Mouse (Mus musculus) forebrain, embryonic 13.5 days (tissue): ENCODE results near the gene Ptp4a2. TPM values are rescaled to one million over a fixed set of nuclear protein-coding genes. Genes with fewer than 3 reads are reported as not detected.

Source experiments
- ATAC-seq: fragments of 200-750 bp; cut with Nextera tagmentation; 2 replicates; pipeline ENCODE4 v1.8.0; 2017
- H3K27ac ChIP-seq: fragments of 300-500 bp; sonication (generic); 2 replicates; pipeline ENCODE4 v1.5.1; 2015; ENCODE audit warnings: inconsistent platforms, mild to moderate bottlenecking, moderate library complexity
- H3K27me3 ChIP-seq: fragments of 300-500 bp; sonication (generic); 2 replicates; pipeline ENCODE4 v1.6.1; 2015; ENCODE audit warnings: mild to moderate bottlenecking, inconsistent platforms
- H3K36me3 ChIP-seq: fragments of 300-500 bp; sonication (generic); 2 replicates; pipeline ENCODE4 v1.6.1; 2015; ENCODE audit warnings: mild to moderate bottlenecking, inconsistent platforms; ENCODE audit not compliant: poor library complexity, severe bottlenecking
- H3K4me1 ChIP-seq: fragments of 300-500 bp; sonication (generic); 2 replicates; pipeline ENCODE4 v1.6.1; 2015; ENCODE audit warnings: inconsistent platforms
- H3K4me2 ChIP-seq: fragments of 300-500 bp; sonication (generic); 2 replicates; pipeline ENCODE4 v1.6.1; 2015; ENCODE audit warnings: inconsistent platforms, mild to moderate bottlenecking, moderate library complexity
- H3K4me3 ChIP-seq: fragments of 300-500 bp; sonication (generic); 2 replicates; pipeline ENCODE4 v1.5.1; 2015; ENCODE audit warnings: mild to moderate bottlenecking, inconsistent platforms
- H3K9ac ChIP-seq: fragments of 300-500 bp; sonication (generic); 2 replicates; pipeline ENCODE4 v1.6.1; 2015; ENCODE audit warnings: mild to moderate bottlenecking, inconsistent platforms
- H3K9me3 ChIP-seq: fragments of 300-500 bp; sonication (generic); replicated peaks from 2 replicates; pipeline ENCODE4 v1.6.1; 2016; ENCODE audit warnings: inconsistent platforms
- WGBS: fragments of 180-500 bp; shearing (Covaris S2); methylation state at CpG from one replicate; pipeline ENCODE4 v1.1.7; 2015; 5-methylcytosine and 5-hydroxymethylcytosine counted together
- polyA plus RNA-seq: library from polyadenylated mRNA; unstranded; fragments of >200 nt; fragmentation: Nextera tagmentation; extraction: Ambion mirVana; gene quantifications from 2 replicates; pipeline ENCODE4 v1.2.1, GENCODE M21; 2015

The Ptp4a2 gene
- polyA plus RNA-seq, 1 experiment from 2014 or later: 389 TPM

- no peak for ATAC-seq
- H3K4me3 ChIP-seq: no peak overlapping the region
- no peaks in the 10 kb centered on the region for H3K9me3 ChIP-seq
- no peaks in the 10 kb centered on the region for H3K36me3 ChIP-seq
- H3K9ac ChIP-seq: no peak overlapping the region
- no peak overlapping the region for H3K4me2 ChIP-seq
- WGBS: 91% methylated on average over 1 of the region's 1 CpGs
- no peaks in the 10 kb centered on the region for H3K27me3 ChIP-seq
- H3K27ac ChIP-seq: no peak overlapping the region
- peaks cover 16% of the 10 kb centered on the region for H3K4me1 ChIP-seq
Observed at GRCm38 (mm10) chr4:129829799-129830198, 18.8 kb downstream of the Ptp4a2 start.

GRCm38 (mm10) chr4:129830343-129830944, 19.4 kb downstream of the Ptp4a2 start:
- H3K4me2 ChIP-seq: no peak overlapping the region
- 93% methylated on average over 8 of the region's 8 CpGs for WGBS
- no peaks in the 10 kb centered on the region for H3K27me3 ChIP-seq
- no peak overlapping the region for H3K4me3 ChIP-seq
- no peak for ATAC-seq
- no peak overlapping the region for H3K27ac ChIP-seq
- no peaks in the 10 kb centered on the region for H3K36me3 ChIP-seq
- peaks cover 16% of the 10 kb centered on the region for H3K4me1 ChIP-seq
- H3K9ac ChIP-seq: no peak overlapping the region
- no peaks in the 10 kb centered on the region for H3K9me3 ChIP-seq

DNA sequence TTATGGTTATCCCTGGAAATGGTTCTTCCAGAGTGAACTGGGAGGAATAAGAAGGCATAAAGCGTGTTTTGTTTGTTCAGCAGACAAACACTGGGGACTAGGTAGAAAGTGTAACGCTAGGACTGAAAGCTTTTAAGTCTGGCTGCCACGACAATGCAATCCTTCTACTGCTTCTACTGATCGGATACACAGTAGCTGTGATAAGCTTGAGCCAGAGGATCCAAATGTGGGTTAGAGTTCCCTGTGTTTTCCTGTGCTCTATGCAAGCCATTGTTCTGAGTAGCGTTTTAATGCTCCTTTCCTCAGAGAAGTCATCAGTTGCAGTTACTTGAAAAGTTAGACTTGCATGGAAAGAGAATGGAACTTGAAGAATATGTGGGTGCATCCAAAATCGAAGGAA, 23.6 kb downstream of the Ptp4a2 start:
- H3K4me2 ChIP-seq: no peak overlapping the region
- WGBS: 84% methylated on average over 6 of the region's 6 CpGs
- H3K27me3 ChIP-seq: no peaks in the 10 kb centered on the region
- H3K9me3 ChIP-seq: no peaks in the 10 kb centered on the region
- H3K4me1 ChIP-seq: peaks cover 11% of the 10 kb centered on the region
- ATAC-seq: no peak
- no peaks in the 10 kb centered on the region for H3K36me3 ChIP-seq
- H3K9ac ChIP-seq: no peak overlapping the region
- no peak overlapping the region for H3K27ac ChIP-seq
- no peak overlapping the region for H3K4me3 ChIP-seq

DNA sequence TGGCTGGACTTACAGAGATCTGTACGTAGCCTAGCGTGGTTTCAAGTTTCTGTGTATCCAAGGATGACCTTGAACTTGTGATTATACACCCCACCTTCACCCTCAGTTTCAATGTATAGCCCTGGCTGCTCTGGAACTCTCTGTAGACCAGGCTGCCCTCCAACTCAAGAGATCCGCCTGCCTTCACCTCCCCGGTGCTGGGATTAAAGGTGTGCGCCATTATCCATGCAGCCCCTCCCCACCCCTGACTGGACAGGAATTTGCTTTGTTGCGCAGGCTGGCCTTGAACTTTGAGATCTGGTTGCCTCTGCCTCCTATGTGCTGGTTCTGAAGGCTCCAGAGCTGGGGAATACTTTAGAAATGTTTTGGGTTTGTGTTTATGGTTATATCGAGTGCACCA, 24.3 kb downstream of the Ptp4a2 start:
- WGBS: 92% methylated on average over 7 of the region's 7 CpGs
- no peaks in the 10 kb centered on the region for H3K9me3 ChIP-seq
- H3K27me3 ChIP-seq: no peaks in the 10 kb centered on the region
- H3K27ac ChIP-seq: no peak overlapping the region
- no peak overlapping the region for H3K4me2 ChIP-seq
- peaks cover 11% of the 10 kb centered on the region; the same call in 1 of the 2 replicates for H3K4me1 ChIP-seq
- no peak for ATAC-seq
- H3K36me3 ChIP-seq: peaks cover 6% of the 10 kb centered on the region
- H3K4me3 ChIP-seq: no peak overlapping the region
- H3K9ac ChIP-seq: no peak overlapping the region

GRCm38 (mm10) chr4:129839866-129840555, 29.0 kb downstream of the Ptp4a2 start:
- Histone ChIP-seq H3K36me3 (peaks cover 47% of the 10 kb centered on the region), H3K4me2 (no peak overlapping the region), H3K27ac (no peak overlapping the region), H3K27me3 (no peaks in the 10 kb centered on the region), H3K4me3 (no peak overlapping the region), H3K9ac (no peak overlapping the region), H3K9me3 (no peaks in the 10 kb centered on the region), H3K4me1 (no peaks in the 10 kb centered on the region)
- 97% methylated on average over 7 of the region's 7 CpGs for WGBS
- no peak for ATAC-seq

- Histone ChIP-seq H3K36me3 (peaks cover 83% of the 10 kb centered on the region), H3K4me2 (no peak overlapping the region), H3K4me1 (no peaks in the 10 kb centered on the region), H3K9ac (no peak overlapping the region), H3K9me3 (no peaks in the 10 kb centered on the region), H3K27me3 (no peaks in the 10 kb centered on the region), H3K27ac (no peak overlapping the region), H3K4me3 (no peak overlapping the region)
- ATAC-seq: no peak
- 85% methylated on average over 9 of the region's 9 CpGs for WGBS
Observed at GRCm38 (mm10) chr4:129846823-129847222, 35.8 kb downstream of the Ptp4a2 start.

DNA sequence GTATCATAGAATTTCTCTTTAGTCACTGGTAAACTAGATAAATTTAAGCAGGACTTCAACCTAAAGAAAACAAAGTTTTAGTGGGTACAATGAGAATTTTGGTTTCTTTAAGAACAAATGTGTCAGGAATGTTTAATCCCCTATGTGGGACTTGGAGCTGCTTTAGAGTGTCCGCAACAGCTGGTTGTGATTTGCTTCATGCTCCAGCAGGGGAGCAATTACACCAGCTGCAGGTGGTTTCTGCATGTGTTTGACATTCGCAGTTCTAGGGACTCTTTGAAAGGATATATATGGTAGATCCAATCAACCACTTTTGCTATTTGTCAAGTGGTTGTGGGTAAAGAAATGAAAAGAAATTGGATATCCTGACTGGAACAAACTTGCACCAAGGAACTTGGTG, 39.5 kb downstream of the Ptp4a2 start:
- H3K4me1 ChIP-seq: no peaks in the 10 kb centered on the region
- 77% methylated on average over 2 of the region's 2 CpGs for WGBS
- no peak overlapping the region for H3K27ac ChIP-seq
- no peak overlapping the region for H3K4me2 ChIP-seq
- no peak overlapping the region for H3K9ac ChIP-seq
- H3K4me3 ChIP-seq: no peak overlapping the region
- no peaks in the 10 kb centered on the region for H3K27me3 ChIP-seq
- H3K9me3 ChIP-seq: no peaks in the 10 kb centered on the region
- peaks cover 62% of the 10 kb centered on the region for H3K36me3 ChIP-seq
- ATAC-seq: no peak

GRCm38 (mm10) chr4:129851861-129852260, 40.8 kb downstream of the Ptp4a2 start:
- WGBS: 84% methylated on average over 3 of the region's 3 CpGs
- Histone ChIP-seq H3K36me3 (peaks cover 49% of the 10 kb centered on the region), H3K9me3 (no peaks in the 10 kb centered on the region), H3K27ac (no peak overlapping the region), H3K4me2 (no peak overlapping the region), H3K27me3 (no peaks in the 10 kb centered on the region), H3K9ac (no peak overlapping the region), H3K4me1 (no peaks in the 10 kb centered on the region), H3K4me3 (no peak overlapping the region)
- ATAC-seq: no peak

DNA sequence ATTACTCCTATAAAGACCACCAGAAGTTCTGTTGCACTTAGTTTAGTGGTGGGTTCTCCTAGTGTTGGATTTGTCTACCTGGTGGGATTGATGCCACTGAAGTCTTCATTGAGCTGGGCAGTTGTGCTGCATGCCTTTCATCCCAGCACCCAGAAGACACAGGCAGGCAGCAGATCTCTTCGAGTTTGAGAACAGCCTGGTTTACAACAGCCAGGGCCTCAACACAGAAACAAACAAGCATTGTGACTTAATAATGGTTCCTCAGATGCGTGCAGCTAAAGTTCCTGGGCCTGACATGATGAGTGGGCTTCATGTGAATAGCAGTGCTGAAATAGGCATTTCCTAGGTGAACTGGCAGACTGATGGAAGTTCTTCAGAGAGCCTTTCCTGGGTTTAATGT, 42.0 kb downstream of the Ptp4a2 start:
- Histone ChIP-seq H3K27ac (no peak overlapping the region), H3K9me3 (no peaks in the 10 kb centered on the region), H3K36me3 (peaks cover 40% of the 10 kb centered on the region), H3K4me1 (no peaks in the 10 kb centered on the region), H3K27me3 (no peaks in the 10 kb centered on the region), H3K9ac (no peak overlapping the region), H3K4me3 (no peak overlapping the region), H3K4me2 (no peak overlapping the region)
- 74% methylated on average over 2 of the region's 2 CpGs for WGBS
- no peak for ATAC-seq

GRCm38 (mm10) chr4:129853996-129854395, 43.0 kb downstream of the Ptp4a2 start:
- no peak overlapping the region for H3K9ac ChIP-seq
- peaks cover 32% of the 10 kb centered on the region for H3K36me3 ChIP-seq
- H3K27ac ChIP-seq: no peak overlapping the region
- H3K4me2 ChIP-seq: no peak overlapping the region
- H3K9me3 ChIP-seq: no peaks in the 10 kb centered on the region
- ATAC-seq: no peak
- 95% methylated on average over 3 of the region's 3 CpGs for WGBS
- no peaks in the 10 kb centered on the region for H3K27me3 ChIP-seq
- H3K4me1 ChIP-seq: no peaks in the 10 kb centered on the region
- H3K4me3 ChIP-seq: no peak overlapping the region

- no peak overlapping the region for H3K27ac ChIP-seq
- ATAC-seq: no peak
Observed at GRCm38 (mm10) chr4:129854615-129855014, 43.6 kb downstream of the Ptp4a2 start.

GRCm38 (mm10) chr4:129855051-129855970, 44.3 kb downstream of the Ptp4a2 start:
- Histone ChIP-seq H3K9me3 (no peaks in the 10 kb centered on the region), H3K27me3 (no peaks in the 10 kb centered on the region), H3K4me2 (no peak overlapping the region), H3K9ac (no peak overlapping the region), H3K4me3 (no peak overlapping the region), H3K4me1 (no peaks in the 10 kb centered on the region), H3K36me3 (peaks cover 21% of the 10 kb centered on the region), H3K27ac (no peak overlapping the region)
- WGBS: 84% methylated on average over 16 of the region's 16 CpGs
- no peak for ATAC-seq

More at GRCm38 (mm10) chr4:129854615-129855014, 43.6 kb downstream of the Ptp4a2 start:
- H3K36me3 ChIP-seq: peaks cover 28% of the 10 kb centered on the region
- no peak overlapping the region for H3K4me3 ChIP-seq
- no peak overlapping the region for H3K9ac ChIP-seq
- 83% methylated on average over 3 of the region's 3 CpGs for WGBS
- H3K4me2 ChIP-seq: no peak overlapping the region
- no peaks in the 10 kb centered on the region for H3K4me1 ChIP-seq
- H3K9me3 ChIP-seq: no peaks in the 10 kb centered on the region
- no peaks in the 10 kb centered on the region for H3K27me3 ChIP-seq
